10 mouse cellular contexts compared by ENCODE assay signal in genomic region chr9:40687053-40687452, GRCm38 (mm10). TPM values are rescaled to one million over a fixed set of nuclear protein-coding genes. Genes with fewer than 3 reads are reported as not detected.
A peak's percentile ranks its signal among the peaks of the same experiment; 100 is the strongest.
DNase-seq lines count a peak whose midpoint lies in the region; ATAC-seq and TF ChIP-seq lines count a peak whose summit lies in the region.
"Had no signal": no experiment of that assay in that cellular context is flagged by ENCODE, and none has a peak within 500 bp of the region (broad histone marks: within the 10 kb centered on the region; RNA-seq: fewer than 3 reads in every experiment).

No protein-coding gene starts in this region.

- 40% methylated on average over 5 of the region's 5 CpGs for WGBS in kidney, postnatal 0 days
- 28% methylated on average over 5 of the region's 5 CpGs for WGBS in forebrain, embryonic 10.5 days
- 41% methylated on average over 5 of the region's 5 CpGs for whole genome bisulfite sequencing in intestine, embryonic 15.5 days
- WGBS in neural tube, embryonic 14.5 days: 35% methylated on average over 5 of the region's 5 CpGs

- TF ChIP-seq CTCF in kidney, postnatal 0 days (IDR thresholded peaks at IDR 0.05; ENCODE audit: low read depth): no peak

- no peaks in the 10 kb centered on the region for H3K27me3 ChIP-seq in kidney, postnatal 0 days (ENCODE audit: insufficient read depth, low read length)
- H3K27me3 ChIP-seq in forebrain, embryonic 10.5 days (ENCODE audit: poor library complexity, severe bottlenecking): peaks cover 48% of the 10 kb centered on the region
- H3K27me3 ChIP-seq in intestine, embryonic 15.5 days (replicated peaks): peaks cover 6% of the 10 kb centered on the region
- H3K27me3 ChIP-seq in neural tube, embryonic 14.5 days (ENCODE audit: control insufficient read depth, insufficient read depth, low read length): no peaks in the 10 kb centered on the region

- peak overlapping the region; percentile 73 for H3K9ac ChIP-seq in kidney, postnatal 0 days (ENCODE audit: low read depth, low read length)
- peak overlapping the region; percentile 87 for H3K9ac ChIP-seq in intestine, embryonic 15.5 days
- H3K9ac ChIP-seq in neural tube, embryonic 14.5 days (replicated peaks; ENCODE audit: low read depth, low read length): peak overlapping the region; percentile 91

- no peaks in the 10 kb centered on the region for H3K9me3 ChIP-seq in kidney, postnatal 0 days (replicated peaks; ENCODE audit: low read length)
- H3K9me3 ChIP-seq in forebrain, embryonic 10.5 days: no peaks in the 10 kb centered on the region
- H3K9me3 ChIP-seq in intestine, embryonic 15.5 days: no peaks in the 10 kb centered on the region
- no peaks in the 10 kb centered on the region for H3K9me3 ChIP-seq in neural tube, embryonic 14.5 days (ENCODE audit: control insufficient read depth, low read length)

- 0 out of 2 replicates have a peak overlapping the region, but pooled peaks have one; percentile 81 for H3K27ac ChIP-seq in kidney, postnatal 0 days
- peak overlapping the region; percentile 92 for H3K27ac ChIP-seq in forebrain, embryonic 10.5 days
- H3K27ac ChIP-seq in intestine, embryonic 15.5 days: peak overlapping the region; percentile 96
- peak overlapping the region; percentile 89 for H3K27ac ChIP-seq in neural tube, embryonic 14.5 days (ENCODE audit: low read depth, low read length)
- H3K27ac ChIP-seq: macrophage had no signal

- no peak for DNase-seq in kidney, postnatal 0 days (ENCODE audit: low spot score)
- no peak for DNase-seq in kidney, adult 11 months
- no peak for DNase-seq in forebrain, embryonic 10.5 days (ENCODE audit: extremely low spot score, low spot score)
- no peak for DNase-seq in adrenal gland, adult (ENCODE audit: inconsistent age in 2 of 2, low spot score in 1 of 2)
- no peak for DNase-seq in Muller cell, postnatal 12 days (ENCODE audit: inconsistent ontology term)
- no peak for DNase-seq in cerebellum, adult 9-11 months

- H3K4me3 ChIP-seq in kidney, postnatal 0 days (replicated peaks; ENCODE audit: low read depth, low read length): peak overlapping the region; percentile 70
- peak overlapping the region; percentile 81 for H3K4me3 ChIP-seq in forebrain, embryonic 10.5 days
- H3K4me3 ChIP-seq in intestine, embryonic 15.5 days (replicated peaks): peak overlapping the region; percentile 77
- H3K4me3 ChIP-seq in neural tube, embryonic 14.5 days (ENCODE audit: low read depth, low read length): peak overlapping the region; percentile 66

- H3K36me3 ChIP-seq in kidney, postnatal 0 days (ENCODE audit: insufficient read depth, low read length): no peaks in the 10 kb centered on the region
- H3K36me3 ChIP-seq in forebrain, embryonic 10.5 days (replicated peaks): no peaks in the 10 kb centered on the region
- H3K36me3 ChIP-seq in intestine, embryonic 15.5 days: no peaks in the 10 kb centered on the region
- H3K36me3 ChIP-seq in neural tube, embryonic 14.5 days (ENCODE audit: control insufficient read depth, insufficient read depth, low read length): no peaks in the 10 kb centered on the region

- peak overlapping the region; percentile 92 for H3K4me2 ChIP-seq in kidney, postnatal 0 days (ENCODE audit: low read length)
- H3K4me2 ChIP-seq in intestine, embryonic 15.5 days (replicated peaks): peak overlapping the region; percentile 92
- peak overlapping the region; percentile 53 for H3K4me2 ChIP-seq in neural tube, embryonic 14.5 days (ENCODE audit: low read depth, low read length)

- no peak for ATAC-seq in kidney, postnatal 0 days (replicated peaks; ENCODE audit: low FRiP score, low read depth)
- no peak for ATAC-seq in intestine, embryonic 15.5 days
- peak; percentile 12; the same call in 1 of the 2 replicates for ATAC-seq in neural tube, embryonic 14.5 days (ENCODE audit: low read depth)
- ATAC-seq: inflammation-experienced regulatory T-cells, adult 6 months had no signal

- peaks cover 5% of the 10 kb centered on the region for H3K4me1 ChIP-seq in kidney, postnatal 0 days (replicated peaks; ENCODE audit: insufficient read depth, low read length)
- H3K4me1 ChIP-seq in forebrain, embryonic 10.5 days: peaks cover 31% of the 10 kb centered on the region
- H3K4me1 ChIP-seq in intestine, embryonic 15.5 days (replicated peaks): 0 out of 2 replicates have a peak, but pooled peaks cover 10% of the 10 kb centered on the region
- peaks cover 9% of the 10 kb centered on the region for H3K4me1 ChIP-seq in neural tube, embryonic 14.5 days (ENCODE audit: control insufficient read depth, insufficient read depth, low read length)

RNA-seq across cellular contexts. Expression of gene Clmp, which starts 1.3 kb away (rescaled TPM):
- 23.6 and 26.2 TPM in 2 replicates for polyA plus RNA-seq in kidney, postnatal 0 days (2015; fragmentation: Nextera tagmentation; extraction: Ambion mirVana)
- polyA plus RNA-seq in forebrain, embryonic 10.5 days (2016; fragmentation: Nextera tagmentation; extraction: Ambion mirVana): 14.7 and 15.4 TPM in 2 replicates
- 25.6 and 26.7 TPM in 2 replicates for polyA plus RNA-seq in intestine, embryonic 15.5 days (2015; fragmentation: Nextera tagmentation; extraction: Ambion mirVana)
- 59.2 and 62.0 TPM in 2 replicates for polyA plus RNA-seq in neural tube, embryonic 14.5 days (2014; fragmentation: Nextera tagmentation; extraction: Ambion mirVana)
- polyA plus RNA-seq: inflammation-experienced regulatory T-cells, adult 6 months had no signal

RNA-seq across cellular contexts. Expression of gene Gm21915, which starts 16.6 kb away (rescaled TPM):
- not detected in 2 replicates for polyA plus RNA-seq in kidney, postnatal 0 days (2015; fragmentation: Nextera tagmentation; extraction: Ambion mirVana)
- polyA plus RNA-seq in forebrain, embryonic 10.5 days (2016; fragmentation: Nextera tagmentation; extraction: Ambion mirVana): not detected in 2 replicates
- polyA plus RNA-seq in intestine, embryonic 15.5 days (2015; fragmentation: Nextera tagmentation; extraction: Ambion mirVana): not detected in 2 replicates
- not detected in 2 replicates for polyA plus RNA-seq in neural tube, embryonic 14.5 days (2014; fragmentation: Nextera tagmentation; extraction: Ambion mirVana)
- polyA plus RNA-seq: inflammation-experienced regulatory T-cells, adult 6 months; macrophage had no signal
